Mouse (Mus musculus) large intestine, adult 2 months (tissue): ENCODE data around the gene Cadps. TPM values are rescaled to one million over a fixed set of nuclear protein-coding genes. Genes with fewer than 3 reads are reported as not detected.
"Not testable (repeated sequence)": the region's sequence is repeated elsewhere in the genome, so short reads cannot be mapped to it uniquely, and the experiment has no call there.

ENCODE experiments used
- DNase-seq: peaks from one replicate; pipeline ENCODE4 v3.0.0-alpha.2; 2012; ENCODE audit warnings: low read depth, low spot score
- WGBS: fragments of 180-500 bp; shearing (Covaris S2); methylation state at CpG from one replicate; pipeline ENCODE4 v1.1.7; 2018; 5-methylcytosine and 5-hydroxymethylcytosine counted together
- polyA plus RNA-seq: library from polyadenylated mRNA; depleted of rRNA; stranded (reverse); fragments of >200 nt; gene quantifications from 2 replicates; pipeline ENCODE4 v1.2.3, GENCODE M21; 2012

The Cadps gene
- polyA plus RNA-seq, 1 experiment, result 0.77 TPM

GRCm38 (mm10) chr14:12606202-12606601 lies 216.7 kb downstream of the Cadps start:
- no peak for DNase-seq
- WGBS, result 75% methylated on average over 4 of the region's 4 CpGs

- WGBS, result 86% methylated on average over 2 of the region's 2 CpGs
- DNase-seq, result no peak
Measured at GRCm38 (mm10) chr14:12602080-12602479, 220.8 kb downstream of the Cadps start.

- no peak for DNase-seq
- WGBS, result 39% methylated on average over 4 of the region's 4 CpGs
Measured at GRCm38 (mm10) chr14:12595326-12595725, 227.6 kb downstream of the Cadps start.

GRCm38 (mm10) chr14:12592472-12593075 lies 230.3 kb downstream of the Cadps start:
- 69% methylated on average over 5 of the region's 5 CpGs for WGBS
- no peak for DNase-seq

- no peak for DNase-seq
Measured at GRCm38 (mm10) chr14:12591829-12592228, 231.1 kb downstream of the Cadps start.

GRCm38 (mm10) chr14:12583536-12583935 lies 239.3 kb downstream of the Cadps start:
- no peak for DNase-seq
- 59% methylated on average over 5 of the region's 5 CpGs for WGBS

- 65% methylated on average over 5 of the region's 5 CpGs for WGBS
- no peak for DNase-seq
Measured at GRCm38 (mm10) chr14:12581657-12582056, 241.2 kb downstream of the Cadps start.

GRCm38 (mm10) chr14:12580786-12581185 lies 242.1 kb downstream of the Cadps start:
- 13% methylated on average over 7 of the region's 7 CpGs for WGBS
- no peak for DNase-seq

GRCm38 (mm10) chr14:12578156-12578555 lies 244.7 kb downstream of the Cadps start:
- WGBS, result 66% methylated on average over 1 of the region's 1 CpGs
- no peak for DNase-seq

GRCm38 (mm10) chr14:12577475-12578140 lies 245.3 kb downstream of the Cadps start:
- 50% methylated on average over 2 of the region's 2 CpGs for WGBS
- DNase-seq, result no peak

- 12% methylated on average over 3 of the region's 3 CpGs for WGBS
- DNase-seq, result no peak
Measured at GRCm38 (mm10) chr14:12575105-12575504, 247.8 kb downstream of the Cadps start.

GRCm38 (mm10) chr14:12574336-12574735 lies 248.5 kb downstream of the Cadps start:
- DNase-seq, result no peak
- 82% methylated on average over 4 of the region's 4 CpGs for WGBS

GRCm38 (mm10) chr14:12561730-12562129 lies 261.1 kb downstream of the Cadps start:
- not testable (repeated sequence) for DNase-seq

- no peak for DNase-seq
- 74% methylated on average over 1 of the region's 1 CpGs for WGBS
Measured at GRCm38 (mm10) chr14:12560233-12560577, 262.7 kb downstream of the Cadps start.

- WGBS, result 60% methylated on average over 3 of the region's 3 CpGs
- DNase-seq, result no peak
Measured at GRCm38 (mm10) chr14:12559574-12560232, 263.2 kb downstream of the Cadps start.

GRCm38 (mm10) chr14:12558920-12559573 lies 263.8 kb downstream of the Cadps start:
- WGBS, result 56% methylated on average over 7 of the region's 7 CpGs
- no peak for DNase-seq

GRCm38 (mm10) chr14:12554486-12554885 lies 268.4 kb downstream of the Cadps start:
- WGBS, result 63% methylated on average over 2 of the region's 2 CpGs
- DNase-seq, result no peak

GRCm38 (mm10) chr14:12551353-12551752 lies 271.5 kb downstream of the Cadps start:
- DNase-seq, result no peak
- 37% methylated on average over 6 of the region's 6 CpGs for WGBS

GRCm38 (mm10) chr14:12550931-12551330 lies 271.9 kb downstream of the Cadps start:
- DNase-seq, result no peak

GRCm38 (mm10) chr14:12549290-12549689 lies 273.6 kb downstream of the Cadps start:
- DNase-seq, result no peak

More at GRCm38 (mm10) chr14:12550931-12551330, 271.9 kb downstream of the Cadps start:
- WGBS, result 36% methylated on average over 5 of the region's 5 CpGs

GRCm38 (mm10) chr14:12547496-12547895 lies 275.4 kb downstream of the Cadps start:
- 97% methylated on average over 4 of the region's 4 CpGs for WGBS
- no peak for DNase-seq
